Mouse (Mus musculus): ENCODE measurements around the gene Cfdp1.

The Cfdp1 gene

GRCm38 (mm10) chr8:111728481-111728880 lies 125.6 kb downstream of the Cfdp1 start:
- peaks cover 36% of the 10 kb centered on the region for H3K36me3 ChIP-seq (ENCODE audit: insufficient read depth, low read length)
- H3K9me3 ChIP-seq (ENCODE audit: low read length) = no peaks in the 10 kb centered on the region
- H3K4me1 ChIP-seq (replicated peaks; ENCODE audit: low read depth, low read length) = peaks cover 86% of the 10 kb centered on the region
- TF ChIP-seq POU5F1 (IDR thresholded peaks at IDR 0.05; ENCODE audit: borderline replicate concordance, low read length) = no peak
- TF ChIP-seq NANOG (IDR thresholded peaks at IDR 0.05; ENCODE audit: borderline replicate concordance, low read length) = no peak
- TF ChIP-seq CTCF (conservative IDR thresholded peaks at IDR 0.05; ENCODE audit: low read length) = no peak
- no peak overlapping the region for H3K4me3 ChIP-seq (replicated peaks; ENCODE audit: low read length)
- no peaks in the 10 kb centered on the region for H3K27me3 ChIP-seq (ENCODE audit: insufficient read depth, low read length)

GRCm38 (mm10) chr8:111727553-111727952 lies 126.5 kb downstream of the Cfdp1 start:
- H3K9me3 ChIP-seq (ENCODE audit: low read length) = no peaks in the 10 kb centered on the region
- TF ChIP-seq POU5F1 (IDR thresholded peaks at IDR 0.05; ENCODE audit: borderline replicate concordance, low read length) (no peak), NANOG (IDR thresholded peaks at IDR 0.05; ENCODE audit: borderline replicate concordance, low read length) (no peak), CTCF (conservative IDR thresholded peaks at IDR 0.05; ENCODE audit: low read length) (no peak)
- peaks cover 36% of the 10 kb centered on the region for H3K36me3 ChIP-seq (ENCODE audit: insufficient read depth, low read length)
- peaks cover 77% of the 10 kb centered on the region for H3K4me1 ChIP-seq (replicated peaks; ENCODE audit: low read depth, low read length)
- H3K4me3 ChIP-seq (replicated peaks; ENCODE audit: low read length) = no peak overlapping the region
- no peaks in the 10 kb centered on the region for H3K27me3 ChIP-seq (ENCODE audit: insufficient read depth, low read length)

DNA sequence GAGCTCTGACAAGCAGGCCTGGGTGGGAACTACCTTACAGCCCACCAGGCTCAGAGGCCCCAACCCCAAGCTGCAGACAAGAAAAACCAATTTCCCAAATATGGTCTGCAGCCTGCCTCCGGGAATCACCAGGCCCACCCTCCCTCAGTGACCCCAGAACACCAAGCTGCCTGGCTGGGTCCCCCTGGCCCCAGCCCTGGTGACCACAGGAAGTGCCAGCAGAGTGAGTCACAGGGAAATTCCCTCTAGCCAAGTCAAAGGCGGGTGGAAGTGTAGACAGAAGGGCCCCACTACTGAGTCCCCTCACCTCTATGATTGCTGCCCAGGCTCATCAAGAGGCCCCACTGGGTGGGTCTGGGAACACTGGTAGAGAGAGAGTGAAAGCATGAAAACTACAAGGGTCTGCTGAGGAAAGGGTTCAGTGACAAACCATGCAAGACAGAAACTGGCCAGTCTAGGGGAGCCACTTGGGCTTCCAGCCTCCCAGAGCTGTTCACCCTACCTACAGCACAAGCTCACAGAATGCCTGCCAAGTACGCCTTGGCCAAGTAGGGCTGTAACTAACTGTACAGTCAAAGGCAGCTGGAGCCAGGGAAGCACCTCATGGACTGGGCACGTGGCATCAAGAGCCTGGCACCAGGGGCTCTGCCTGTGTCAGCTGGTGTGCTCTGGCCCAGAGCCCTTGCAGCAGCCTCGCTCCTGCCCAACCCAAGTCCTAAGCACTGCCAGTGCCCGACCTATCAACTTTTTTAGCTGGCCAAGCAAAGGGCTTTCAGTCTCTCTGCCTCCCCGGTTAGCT lies 127.8 kb downstream of the Cfdp1 start:
- H3K9me3 ChIP-seq (ENCODE audit: low read length) = no peaks in the 10 kb centered on the region
- peaks cover 74% of the 10 kb centered on the region for H3K4me1 ChIP-seq (replicated peaks; ENCODE audit: low read depth, low read length)
- H3K4me3 ChIP-seq (replicated peaks; ENCODE audit: low read length) = no peak overlapping the region
- H3K36me3 ChIP-seq (ENCODE audit: insufficient read depth, low read length) = peaks cover 39% of the 10 kb centered on the region
- no peaks in the 10 kb centered on the region for H3K27me3 ChIP-seq (ENCODE audit: insufficient read depth, low read length)
- no peak for TF ChIP-seq POU5F1 (IDR thresholded peaks at IDR 0.05; ENCODE audit: borderline replicate concordance, low read length)
- TF ChIP-seq NANOG (IDR thresholded peaks at IDR 0.05; ENCODE audit: borderline replicate concordance, low read length) = no peak
- TF ChIP-seq CTCF (conservative IDR thresholded peaks at IDR 0.05; ENCODE audit: low read length) = no peak

DNA sequence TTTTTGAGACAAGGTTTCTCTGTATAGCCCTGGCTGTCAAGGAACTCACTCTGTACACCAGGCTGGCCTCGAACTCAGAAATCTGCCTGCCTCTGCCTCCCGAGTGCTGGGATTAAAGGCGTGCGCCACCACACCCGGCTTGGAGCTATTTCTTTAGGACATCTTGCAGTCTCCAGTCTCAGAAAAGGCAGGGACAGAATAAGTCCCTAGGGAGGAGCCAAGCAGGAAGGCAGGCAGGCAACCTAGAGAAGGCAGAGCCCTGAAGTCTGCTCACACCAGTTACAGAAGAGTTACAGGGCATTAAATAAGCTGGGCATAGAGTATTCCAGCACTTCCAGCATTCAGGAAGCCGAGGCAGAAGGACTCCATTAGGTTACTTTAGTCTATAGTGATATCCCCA lies 128.8 kb downstream of the Cfdp1 start:
- Histone ChIP-seq H3K27me3 (ENCODE audit: insufficient read depth, low read length) (no peaks in the 10 kb centered on the region), H3K9me3 (ENCODE audit: low read length) (no peaks in the 10 kb centered on the region), H3K4me1 (replicated peaks; ENCODE audit: low read depth, low read length) (peaks cover 74% of the 10 kb centered on the region), H3K36me3 (ENCODE audit: insufficient read depth, low read length) (peaks cover 49% of the 10 kb centered on the region), H3K4me3 (replicated peaks; ENCODE audit: low read length) (no peak overlapping the region)
- TF ChIP-seq POU5F1 (IDR thresholded peaks at IDR 0.05; ENCODE audit: borderline replicate concordance, low read length) = no peak
- TF ChIP-seq CTCF (conservative IDR thresholded peaks at IDR 0.05; ENCODE audit: low read length) = no peak
- TF ChIP-seq NANOG (IDR thresholded peaks at IDR 0.05; ENCODE audit: borderline replicate concordance, low read length) = no peak

DNA sequence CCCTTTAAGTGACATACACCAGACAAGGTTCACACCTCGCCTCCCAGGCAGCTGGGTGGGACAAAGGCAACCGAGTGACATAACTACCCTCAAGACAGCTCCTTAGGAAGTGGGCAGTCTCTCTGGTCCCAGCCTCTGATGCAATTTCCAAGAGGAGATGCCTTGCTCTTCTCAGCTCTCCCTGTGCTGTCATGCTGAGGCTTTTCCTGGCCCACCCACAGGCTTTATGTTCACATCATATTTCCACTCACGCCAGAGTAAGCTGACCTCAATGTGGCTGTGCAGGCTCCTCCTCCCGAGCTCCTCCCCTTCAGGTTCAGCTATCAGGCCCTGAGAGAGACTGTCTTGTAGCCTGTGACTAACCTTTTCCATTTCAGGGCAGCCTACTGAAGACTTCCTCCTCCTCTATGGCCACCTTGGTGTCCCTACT lies 134.0 kb downstream of the Cfdp1 start:
- no peak for TF ChIP-seq POU5F1 (IDR thresholded peaks at IDR 0.05; ENCODE audit: borderline replicate concordance, low read length)
- no peak for TF ChIP-seq CTCF (conservative IDR thresholded peaks at IDR 0.05; ENCODE audit: low read length)
- no peak for TF ChIP-seq NANOG (IDR thresholded peaks at IDR 0.05; ENCODE audit: borderline replicate concordance, low read length)
- Histone ChIP-seq H3K9me3 (ENCODE audit: low read length) (no peaks in the 10 kb centered on the region), H3K4me1 (replicated peaks; ENCODE audit: low read depth, low read length) (peaks cover 76% of the 10 kb centered on the region), H3K4me3 (replicated peaks; ENCODE audit: low read length) (no peak overlapping the region), H3K36me3 (ENCODE audit: insufficient read depth, low read length) (peaks cover 65% of the 10 kb centered on the region), H3K27me3 (ENCODE audit: insufficient read depth, low read length) (no peaks in the 10 kb centered on the region)

GRCm38 (mm10) chr8:111718937-111719336 lies 135.2 kb downstream of the Cfdp1 start:
- TF ChIP-seq NANOG (IDR thresholded peaks at IDR 0.05; ENCODE audit: borderline replicate concordance, low read length) (no peak), CTCF (conservative IDR thresholded peaks at IDR 0.05; ENCODE audit: low read length) (no peak), POU5F1 (IDR thresholded peaks at IDR 0.05; ENCODE audit: borderline replicate concordance, low read length) (no peak)
- Histone ChIP-seq H3K4me3 (replicated peaks; ENCODE audit: low read length) (no peak overlapping the region), H3K36me3 (ENCODE audit: insufficient read depth, low read length) (peaks cover 74% of the 10 kb centered on the region), H3K4me1 (replicated peaks; ENCODE audit: low read depth, low read length) (peaks cover 76% of the 10 kb centered on the region), H3K9me3 (ENCODE audit: low read length) (no peaks in the 10 kb centered on the region), H3K27me3 (ENCODE audit: insufficient read depth, low read length) (no peaks in the 10 kb centered on the region)

Measured in E14TG2a.4 (cell line).